Mouse (Mus musculus) urinary bladder, postnatal 10 days (tissue): ENCODE results near the gene Olfr1145.

Source experiments
- DNase-seq: peaks from one replicate; pipeline ENCODE4 v3.0.0; 2022; ENCODE audit warnings: low spot score

The Olfr1145 gene

DNA sequence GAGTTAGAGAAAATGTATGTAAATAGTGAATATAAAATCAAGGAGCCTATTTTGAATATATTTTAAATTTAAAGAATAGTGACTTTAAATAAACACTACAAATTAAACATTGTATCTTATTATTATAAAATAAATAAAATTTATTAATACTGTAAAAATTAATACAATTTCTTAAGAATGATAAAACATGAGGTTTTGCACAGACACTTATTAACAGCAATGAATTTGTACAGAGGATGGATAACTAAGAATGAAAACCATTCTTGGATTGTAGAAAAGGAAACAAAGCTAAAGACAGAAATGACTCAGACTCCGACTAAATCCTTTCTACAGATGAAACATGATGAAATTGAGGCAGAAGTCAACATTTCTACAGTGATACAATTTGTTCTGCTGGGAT lies at the start of gene Olfr1145:
TSS of gene Olfr1145 (plus strand) at position 301 of the 400 bp plus-strand sequence.
- DNase-seq: no peak

DNA sequence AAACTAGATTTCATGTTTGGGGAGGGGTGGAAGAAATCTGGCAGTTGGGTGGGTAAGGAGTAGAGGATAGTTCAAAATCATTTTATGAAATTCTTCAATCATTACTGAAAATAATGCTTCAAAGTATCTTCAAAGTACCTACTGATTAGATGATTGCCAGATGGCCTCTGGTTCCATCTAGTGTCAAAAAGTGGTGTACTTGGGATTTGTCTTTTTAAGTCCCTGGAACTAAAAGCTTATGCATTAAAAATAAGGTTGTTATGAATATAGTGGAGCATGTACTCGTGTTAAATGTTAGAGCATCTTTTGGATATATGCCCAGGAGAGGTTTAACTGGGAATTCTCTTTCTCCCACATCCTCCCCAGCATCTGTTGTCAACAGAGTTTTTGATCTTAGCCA lies 33.5 kb upstream of the Olfr1145 start:
- DNase-seq: no peak

- no peak for DNase-seq
These were observed 30.4 kb upstream of the Olfr1145 start, which contains the start of gene Olfr152 for GRCm38 (mm10) chr2:87779183-87779582. Olfr152 (plus strand) TSS chr2:87779483.

DNA sequence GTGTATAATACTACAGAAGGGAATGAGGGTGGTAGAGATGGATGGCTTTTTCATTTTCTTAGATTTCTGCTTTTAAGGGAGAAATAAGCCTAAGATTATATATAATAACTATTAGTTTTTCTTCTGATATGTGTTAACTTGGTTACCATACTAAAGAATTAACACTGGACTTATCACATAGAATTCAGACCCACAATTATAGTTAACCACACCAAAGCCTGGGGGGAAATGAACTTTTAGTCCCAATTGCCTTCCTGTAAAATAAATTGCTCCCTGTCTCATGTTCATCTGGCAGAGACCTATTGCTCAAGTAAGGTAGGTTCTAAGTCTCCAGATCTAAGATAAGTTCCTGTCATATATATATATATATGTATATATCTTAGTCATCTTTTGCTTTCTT lies 9.3 kb upstream of the Olfr1145 start, which contains the start of gene Olfr1143:
TSS of gene Olfr1143 (plus strand) at position 301 of the 400 bp plus-strand sequence.
- DNase-seq: no peak

- no peak for DNase-seq
These were observed 20.6 kb downstream of the Olfr1145 start, which contains the start of gene Olfr1148 for GRCm38 (mm10) chr2:87830233-87830632. Olfr1148 (plus strand) TSS chr2:87830533.

- no peak for DNase-seq
These were observed 34.1 kb downstream of the Olfr1145 start, which contains the start of gene Olfr1150-ps1 for GRCm38 (mm10) chr2:87843693-87844092. Olfr1150-ps1 (plus strand) TSS chr2:87843993.

GRCm38 (mm10) chr2:87855562-87855961 lies 45.9 kb downstream of the Olfr1145 start, which contains the start of gene Olfr1151:
Olfr1151 (plus strand) TSS chr2:87855862.
- DNase-seq: no peak
